Mouse (Mus musculus) frontal cortex, postnatal 36 days (tissue): ENCODE measurements around the gene Sh2d1b1.
"Not testable (repeated sequence)": the region's sequence is repeated elsewhere in the genome, so short reads cannot be mapped to it uniquely, and the experiment has no call there.

ENCODE experiments used
- DNase-seq, 2 experiments: peaks; one replicate each; pipeline ENCODE4 v3.0.0; 2022; ENCODE audit warnings: low spot score in 2 of 2

Sh2d1b1 gene

DNA sequence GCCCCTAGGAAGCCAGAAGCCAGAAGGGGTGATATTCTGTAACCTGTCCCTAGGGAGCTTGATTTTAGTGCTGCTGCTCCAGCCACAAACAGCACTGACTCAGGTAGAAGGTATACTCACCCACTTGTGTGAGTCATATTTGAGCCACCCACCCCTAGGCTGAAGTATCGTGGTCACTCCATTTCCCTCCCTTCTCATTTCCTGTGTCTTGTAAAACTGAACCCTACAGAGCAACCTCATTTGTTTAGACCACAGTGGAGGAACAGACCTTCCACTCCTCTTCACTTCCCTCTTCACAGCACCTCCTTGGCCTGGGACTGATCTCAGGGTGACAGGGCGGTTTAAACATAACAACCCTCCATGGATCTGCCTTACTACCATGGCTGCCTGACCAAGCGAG, at the start of gene Sh2d1b1:
TSS of gene Sh2d1b1 (plus strand) at position 305 of the 400 bp plus-strand sequence.
- DNase-seq: no peak

DNA sequence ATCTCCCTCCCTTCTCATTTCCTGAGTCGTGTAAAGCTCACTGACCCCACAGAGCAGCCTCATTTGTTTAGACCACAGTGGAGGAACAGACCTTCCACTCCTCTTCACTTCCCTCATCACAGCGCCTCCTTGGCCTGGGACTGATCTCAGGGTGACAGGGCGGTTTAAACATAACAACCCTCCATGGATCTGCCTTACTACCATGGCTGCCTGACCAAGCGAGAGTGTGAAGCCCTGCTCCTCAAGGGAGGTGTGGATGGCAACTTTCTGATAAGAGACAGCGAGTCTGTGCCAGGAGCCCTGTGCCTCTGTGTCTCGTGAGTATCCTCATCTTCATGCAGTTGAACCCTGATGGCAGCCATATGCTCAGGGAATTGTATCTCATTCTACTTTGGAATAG, 44.4 kb upstream of the Sh2d1b1 start, which contains the start of gene Sh2d1b2:
TSS of gene Sh2d1b2 (plus strand) at position 62 of the 400 bp plus-strand sequence.
- not testable (repeated sequence) for DNase-seq

DNA sequence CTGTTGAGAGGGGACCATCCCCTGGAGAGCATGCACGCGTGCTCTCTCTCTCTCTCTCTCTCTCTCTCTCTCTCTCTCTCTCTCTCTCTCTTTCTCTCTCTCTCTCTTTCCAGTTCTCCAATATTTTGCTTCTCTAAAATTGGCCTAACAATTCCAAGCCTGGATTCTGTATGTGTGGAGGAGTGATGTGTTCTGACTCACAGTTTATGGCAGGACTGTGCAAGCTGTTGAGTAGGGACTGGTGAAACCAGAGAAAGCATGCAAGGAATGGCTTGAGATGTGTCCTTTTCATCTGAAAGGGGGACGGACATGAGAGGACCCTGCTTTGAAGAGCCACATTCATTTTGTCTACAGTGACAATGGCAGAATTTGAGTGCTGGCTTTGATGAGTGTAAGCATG, 32.1 kb upstream of the Sh2d1b1 start:
- DNase-seq: peak in 1 of 2 experiments; percentile 12

DNA sequence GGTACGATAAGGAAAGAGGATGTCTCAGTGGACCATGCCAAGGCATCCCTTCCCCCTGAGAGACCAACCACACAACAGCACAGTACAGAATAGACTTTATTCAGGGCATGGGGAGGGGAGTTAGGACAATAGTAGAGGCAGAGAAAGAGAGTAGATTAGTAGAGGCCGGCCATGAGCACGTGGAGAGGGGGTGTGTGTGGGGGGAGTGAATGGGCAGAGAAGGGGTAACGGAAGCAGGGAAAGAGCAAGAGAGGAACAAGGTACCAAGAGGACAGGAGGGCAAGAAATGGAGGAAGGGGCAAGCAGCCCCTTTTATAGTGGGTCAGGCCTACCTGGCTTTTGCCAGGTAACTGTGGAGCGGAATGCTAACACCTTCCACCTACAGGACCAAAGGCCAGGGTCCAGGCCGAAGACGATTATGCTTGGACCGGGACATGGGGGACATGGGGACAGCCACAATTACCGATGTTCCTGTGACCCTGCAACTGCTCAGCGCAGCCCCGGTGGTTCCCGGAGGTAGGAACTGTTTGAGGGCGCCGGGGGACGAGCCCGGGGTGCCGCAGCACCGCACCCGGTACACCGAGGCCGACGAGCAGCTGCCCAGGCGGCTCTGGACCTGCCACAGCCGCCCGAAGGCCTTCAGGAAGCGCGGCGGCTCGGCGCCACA, 22.1 kb upstream of the Sh2d1b1 start:
- DNase-seq: no peak

DNA sequence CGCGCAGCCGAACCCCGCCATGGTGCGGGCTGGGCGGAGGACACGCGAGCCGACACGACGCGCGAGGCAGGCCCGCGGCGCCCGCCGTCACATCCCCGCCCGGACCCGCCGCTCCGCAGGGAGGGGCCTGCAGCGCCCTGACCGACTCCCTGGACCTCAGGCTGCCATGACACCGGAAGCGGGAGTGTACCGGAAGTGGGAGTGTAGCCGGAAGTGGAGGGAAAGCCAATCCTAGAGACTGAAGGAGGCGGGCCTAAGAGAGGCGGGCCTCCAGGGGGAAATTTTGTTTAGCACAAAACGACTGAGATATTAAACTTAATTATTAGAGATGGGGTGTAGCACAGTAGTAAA, 21.6 kb upstream of the Sh2d1b1 start:
- DNase-seq: peak; percentile 85 to 88

DNA sequence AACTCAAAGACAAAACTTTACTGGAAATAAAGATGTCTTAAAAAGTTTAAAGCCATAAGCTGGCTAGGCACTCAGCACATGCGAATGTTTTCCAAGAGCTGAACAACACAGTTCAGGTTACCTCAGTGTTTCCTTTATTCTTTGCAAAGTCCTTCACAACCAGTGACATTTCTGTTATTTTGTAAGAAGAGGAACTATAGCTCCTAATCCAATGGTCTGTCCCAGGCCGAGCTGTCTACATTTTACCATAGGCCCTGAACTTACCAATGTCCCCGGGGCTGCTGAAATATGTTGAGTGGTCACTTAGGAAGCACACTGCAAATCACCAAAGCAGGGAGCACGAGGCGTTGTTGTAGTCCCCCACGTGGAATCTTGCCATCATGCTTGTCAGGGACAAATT, 6.8 kb upstream of the Sh2d1b1 start:
- no peak for DNase-seq

DNA sequence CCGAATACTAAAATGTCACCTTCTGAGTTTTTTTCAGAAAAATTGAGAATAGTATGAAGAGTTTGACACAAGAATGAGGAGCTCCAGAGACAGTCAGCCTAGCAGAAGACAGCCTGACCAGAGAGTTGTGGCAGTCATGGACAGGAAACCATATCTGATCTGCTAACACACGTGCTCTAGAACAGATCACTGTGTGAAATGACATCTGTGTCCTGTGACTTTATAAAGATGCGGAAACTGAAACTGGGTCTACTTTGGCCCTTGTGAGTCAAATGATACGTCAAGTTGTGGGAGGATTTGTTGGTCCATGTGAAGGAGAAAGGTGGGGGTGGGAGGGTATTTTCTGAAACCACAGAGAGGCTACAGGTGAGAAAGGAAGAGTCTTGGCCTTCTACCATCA, 6.4 kb upstream of the Sh2d1b1 start:
- no peak for DNase-seq

DNA sequence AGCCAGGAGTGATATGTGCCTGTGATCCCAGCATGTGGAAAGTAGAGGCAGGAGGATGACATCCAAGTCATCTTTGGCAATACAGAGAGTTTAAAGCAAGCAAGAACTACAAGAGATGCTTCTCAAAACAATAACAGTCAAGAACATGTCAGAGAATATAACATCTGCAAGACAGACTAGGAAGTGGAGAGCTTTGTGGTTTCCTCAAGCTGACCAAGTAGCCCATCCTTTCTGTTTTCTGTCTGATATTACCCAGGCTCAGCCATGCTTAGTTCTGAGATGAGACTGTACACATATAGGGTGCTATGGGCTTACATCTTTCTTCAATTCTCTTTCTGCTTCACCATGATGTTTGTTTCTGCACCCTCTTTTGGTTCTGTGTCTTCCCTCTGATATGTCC, 3.9 kb upstream of the Sh2d1b1 start:
- DNase-seq: no peak

DNA sequence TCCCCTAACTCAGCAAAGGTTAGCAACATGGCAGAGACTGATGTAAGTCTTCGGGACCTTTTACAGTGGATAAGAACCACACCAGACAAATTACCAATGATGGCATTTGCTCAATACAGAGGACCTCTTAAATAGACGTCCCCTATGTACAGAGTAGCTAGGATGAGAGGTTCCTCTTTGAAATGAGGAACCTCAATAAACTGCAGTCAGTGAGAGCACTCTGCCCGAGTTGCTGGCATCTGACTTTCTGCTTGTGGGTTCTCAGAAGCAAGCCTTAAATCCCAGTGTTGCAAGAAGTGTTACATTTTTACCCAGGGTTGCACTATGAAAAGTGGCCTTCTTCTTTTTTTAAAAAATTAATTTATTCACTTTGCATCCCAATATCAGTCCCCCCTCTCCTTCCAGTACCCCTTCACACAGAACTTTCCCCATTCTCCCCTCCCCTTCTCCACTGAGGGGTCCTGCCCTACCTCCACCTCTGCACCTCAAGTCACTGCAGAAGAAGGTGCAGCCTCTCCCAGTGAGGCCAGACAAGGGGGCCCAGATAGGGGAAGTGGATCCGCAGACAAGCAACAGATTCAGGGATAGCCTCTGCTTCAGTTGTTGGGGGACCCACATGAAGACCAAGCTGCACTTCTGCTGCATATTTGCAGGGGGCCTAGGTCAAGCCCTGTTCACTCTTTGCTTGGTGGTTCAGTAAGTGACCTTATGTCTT, 5.5 kb downstream of the Sh2d1b1 start:
- DNase-seq: no peak

DNA sequence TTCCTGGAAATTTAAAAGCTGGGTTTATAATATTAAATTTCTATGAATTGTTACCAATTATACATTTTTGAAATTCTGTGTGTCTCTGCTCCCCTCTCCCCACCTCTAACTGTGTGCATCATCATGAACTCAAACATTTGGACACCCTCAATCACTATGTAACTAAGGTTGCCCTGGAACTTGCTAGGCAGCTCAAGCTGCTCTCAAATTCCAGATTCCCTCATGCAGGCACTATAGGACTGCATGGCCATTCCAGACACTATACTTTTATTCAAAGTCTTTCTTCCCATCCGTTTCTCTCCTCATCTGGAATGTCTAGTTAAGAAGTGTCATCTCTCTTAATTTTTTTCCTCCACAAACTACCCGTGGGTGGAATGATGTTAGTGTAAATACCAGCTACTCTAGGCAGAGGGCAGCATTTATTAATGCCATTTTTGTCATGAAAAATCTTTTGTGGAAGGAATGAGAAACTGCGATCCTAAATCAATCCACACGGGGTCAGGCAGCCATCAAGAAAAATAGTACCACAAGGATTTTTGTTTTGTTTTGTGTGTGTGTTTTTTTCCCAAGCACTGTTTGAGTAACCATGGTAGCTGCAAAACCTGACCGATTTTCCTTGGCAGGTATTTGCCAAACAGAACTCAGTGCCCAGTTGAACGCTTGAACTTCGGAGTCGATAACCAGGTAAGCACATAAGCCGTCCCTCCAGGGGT, 15.3 kb downstream of the Sh2d1b1 start:
- peak in 1 of 2 experiments; percentile 75 for DNase-seq

DNA sequence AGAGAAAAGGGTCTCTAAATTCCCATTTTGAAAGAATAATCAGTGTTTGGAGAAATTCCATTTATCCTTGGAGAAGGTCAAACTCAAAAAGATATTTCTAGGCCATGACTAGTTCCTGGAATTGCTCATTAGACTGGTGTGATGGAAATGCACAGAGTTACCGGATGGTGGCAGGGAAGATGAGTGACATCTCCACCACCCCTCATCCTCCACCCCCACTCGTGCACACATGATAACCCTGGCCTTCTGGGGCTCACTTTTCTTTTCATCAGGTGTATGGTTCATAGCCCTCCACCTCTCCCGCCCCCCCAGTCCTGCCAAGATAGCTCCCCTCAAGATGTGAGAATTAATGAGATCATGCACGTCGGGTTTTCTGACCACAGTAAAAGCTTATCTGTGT, 16.1 kb downstream of the Sh2d1b1 start:
- no peak for DNase-seq

DNA sequence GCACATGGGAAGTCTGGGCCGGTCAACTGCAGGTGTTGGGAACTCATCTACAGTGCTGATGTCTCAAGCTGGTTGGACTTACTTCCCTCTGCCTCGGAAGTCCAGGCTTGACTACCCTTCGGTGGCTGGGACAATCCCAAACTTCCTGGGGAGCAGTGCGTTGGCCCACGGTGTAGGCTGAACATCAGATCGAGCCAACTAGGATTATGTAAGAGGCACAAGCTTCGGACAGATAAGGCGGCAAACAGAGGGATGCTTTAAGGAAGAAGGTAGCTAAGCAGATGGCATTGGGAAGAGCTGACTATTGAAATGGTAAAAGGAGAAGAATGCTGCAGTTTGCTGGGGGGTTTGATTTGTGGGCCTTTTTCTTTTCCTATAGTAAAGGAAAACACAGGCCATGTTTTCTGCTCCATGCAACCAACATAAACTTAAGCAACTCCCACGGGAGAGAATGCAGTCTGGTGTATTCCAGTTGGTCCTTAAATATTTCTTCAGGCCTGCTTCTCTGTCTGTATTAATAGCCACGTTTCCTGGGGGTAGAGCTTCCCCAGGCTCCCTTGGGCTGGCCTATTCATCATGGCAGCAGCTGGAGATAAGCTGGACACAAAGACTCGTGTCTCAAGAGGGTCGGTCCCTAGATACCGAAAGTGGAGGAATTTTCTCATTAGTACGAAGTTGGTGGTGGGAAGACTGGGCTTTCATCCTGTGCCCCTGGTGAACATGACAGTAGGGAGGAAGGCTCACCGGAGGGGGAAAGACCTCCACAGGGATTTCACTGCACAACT, 17.9 kb downstream of the Sh2d1b1 start:
- DNase-seq: no peak

DNA sequence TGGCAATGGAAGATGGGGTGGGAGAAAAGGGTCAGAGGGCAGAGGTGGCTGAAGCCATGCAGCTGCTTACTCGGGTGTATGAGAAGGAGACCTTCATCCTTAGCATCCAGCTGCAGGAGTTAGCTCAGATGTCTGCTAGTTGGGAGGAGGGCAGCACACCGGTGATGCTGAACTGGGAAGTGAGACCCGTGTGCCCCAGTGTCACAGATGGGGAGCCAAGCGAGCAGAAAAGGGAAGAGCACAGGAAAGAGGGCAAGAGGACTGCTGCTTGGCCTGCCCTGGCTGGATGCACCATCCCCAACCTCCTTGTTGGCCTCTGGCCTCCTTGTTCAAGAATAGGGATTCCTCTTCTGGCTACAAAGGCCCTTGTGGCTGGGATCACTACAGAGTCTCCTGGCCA, 22.4 kb downstream of the Sh2d1b1 start:
- no peak for DNase-seq

DNA sequence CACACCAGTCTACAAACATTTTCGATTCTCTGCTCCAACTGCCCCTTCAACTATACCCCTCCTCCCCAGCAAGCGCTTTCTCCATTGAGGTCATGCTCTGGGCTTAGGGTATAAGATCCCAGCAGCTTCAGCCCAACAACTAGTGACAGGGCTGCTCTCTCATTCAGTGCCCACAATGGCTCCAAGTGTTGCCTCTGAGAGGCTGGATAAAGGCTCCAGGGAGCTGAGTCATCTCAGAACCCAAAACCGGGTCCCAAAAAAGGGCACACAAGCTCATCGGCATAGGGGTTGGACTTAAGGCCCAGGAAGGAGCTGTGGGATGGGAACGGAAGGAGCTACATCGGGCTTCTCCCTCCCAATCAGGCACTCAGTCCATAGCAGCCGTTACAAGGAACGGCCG, 24.6 kb downstream of the Sh2d1b1 start:
- no peak for DNase-seq

DNA sequence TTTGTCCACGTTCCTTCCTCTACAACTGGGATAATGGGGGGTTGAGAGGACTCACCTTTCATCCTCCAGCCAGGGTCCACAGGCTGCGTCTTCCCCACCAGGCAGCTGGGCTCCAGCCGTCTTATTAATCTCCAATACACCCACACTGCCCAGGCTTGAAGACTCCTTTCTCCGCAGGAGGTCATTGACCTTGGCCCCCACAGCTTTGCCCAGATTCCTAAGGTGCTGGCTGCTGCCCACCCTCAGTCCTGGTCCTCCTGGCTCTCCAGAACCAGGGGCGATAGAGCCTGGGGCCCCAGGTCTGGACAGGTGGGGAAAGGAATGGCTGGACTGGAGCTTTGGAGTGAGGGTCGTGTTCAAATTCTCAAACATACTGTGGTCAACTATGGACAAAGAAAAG, 25.3 kb downstream of the Sh2d1b1 start:
- DNase-seq: no peak

DNA sequence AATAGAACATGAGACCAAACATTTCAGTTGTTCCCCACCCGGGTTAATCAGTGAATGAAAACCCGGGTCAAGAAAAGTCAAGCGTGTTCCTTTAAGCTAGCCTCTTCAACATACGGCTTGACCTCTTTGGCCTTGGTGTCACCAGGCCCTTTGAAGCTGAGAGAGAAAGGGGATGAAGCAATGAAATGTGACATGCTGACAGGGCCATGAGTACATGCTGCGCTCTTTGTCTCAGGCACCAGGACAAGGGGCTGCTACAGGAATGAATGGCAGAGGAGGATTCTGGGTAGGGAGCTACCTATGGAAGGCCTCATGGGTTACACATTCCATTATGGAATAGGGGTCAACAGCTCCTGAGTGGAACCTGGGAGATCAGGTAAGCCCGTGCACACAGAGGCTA, 26.0 kb downstream of the Sh2d1b1 start:
- DNase-seq: no peak

DNA sequence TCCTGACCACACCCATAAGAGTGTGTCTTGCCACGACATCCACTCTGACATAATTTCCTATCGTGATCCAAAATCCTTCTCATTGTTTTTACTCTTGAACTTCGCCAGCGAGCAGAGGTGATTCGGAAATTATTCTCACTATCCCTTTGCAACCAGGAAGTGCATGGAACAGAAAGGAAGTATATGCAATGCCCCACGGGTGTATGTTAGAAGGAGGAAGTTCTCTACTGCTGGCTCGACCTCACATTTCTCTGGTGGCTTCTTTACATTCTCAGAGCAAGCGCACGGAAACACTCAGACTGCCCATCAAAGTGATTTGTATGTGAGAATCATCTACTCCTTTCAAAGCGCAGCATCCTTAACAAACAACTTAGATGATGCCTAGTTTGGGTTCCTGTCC, 27.9 kb downstream of the Sh2d1b1 start:
- no peak for DNase-seq

DNA sequence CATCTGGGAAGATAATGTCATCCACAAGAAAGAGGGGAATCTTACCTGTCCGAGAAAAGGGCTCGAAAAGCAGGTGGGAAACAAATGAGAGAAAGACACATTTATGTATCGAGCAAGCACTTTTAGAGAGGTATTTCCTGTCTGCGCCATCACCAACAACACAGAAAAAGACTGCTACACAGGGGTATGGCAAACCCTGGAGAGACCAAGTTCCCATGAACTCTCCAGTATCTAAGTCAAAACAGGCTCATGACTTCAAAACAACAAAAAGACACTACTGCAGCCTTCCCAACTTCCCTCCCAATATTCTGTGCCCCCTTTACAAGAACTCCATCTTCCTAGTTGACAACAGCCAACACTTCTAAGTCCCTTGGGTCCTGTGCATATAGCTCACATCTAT, 29.1 kb downstream of the Sh2d1b1 start, which contains the start of gene Gm7694:
TSS of gene Gm7694 (minus strand) at position 101 of the 400 bp plus-strand sequence.
- DNase-seq: no peak

DNA sequence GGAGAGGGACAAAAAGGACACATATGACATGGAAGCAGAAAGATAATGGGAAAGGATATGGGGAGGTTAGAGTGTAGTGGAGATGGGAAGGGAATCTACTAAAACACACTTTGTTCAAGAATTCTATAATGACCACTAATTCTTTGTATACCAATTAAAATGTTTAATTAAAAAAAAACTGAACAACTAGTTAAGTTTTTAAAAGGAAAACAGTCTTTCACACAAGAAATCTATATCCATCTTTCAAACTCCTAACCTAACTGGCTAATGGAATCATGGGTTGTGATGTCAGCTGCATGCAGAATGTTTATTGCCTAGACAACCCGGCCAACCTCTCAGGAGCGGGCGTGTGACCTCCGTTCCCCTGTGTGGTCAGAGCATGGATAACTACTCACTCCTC, 31.4 kb downstream of the Sh2d1b1 start, which contains the start of gene Spata46:
TSS of gene Spata46 (plus strand) at position 301 of the 400 bp plus-strand sequence.
- DNase-seq: no peak

DNA sequence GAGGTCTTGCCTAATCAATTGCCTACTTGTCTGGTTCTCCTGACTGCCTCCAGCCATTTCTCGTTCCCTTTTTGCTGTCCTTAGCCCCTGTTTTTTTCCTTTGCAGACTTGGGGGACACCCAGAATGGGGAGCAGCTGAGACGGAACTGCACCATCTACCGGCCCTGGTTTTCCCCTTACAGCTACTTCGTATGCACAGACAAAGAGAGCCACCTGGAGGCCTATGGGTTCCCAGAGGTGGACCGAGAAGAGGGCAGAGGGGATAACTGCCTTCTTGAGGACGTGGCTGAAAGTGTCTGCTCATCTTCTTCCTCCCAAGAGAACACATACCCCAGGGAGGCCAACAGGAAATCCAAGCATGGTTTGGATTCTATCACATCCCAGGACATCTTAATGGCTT, 34.3 kb downstream of the Sh2d1b1 start:
- no peak for DNase-seq

DNA sequence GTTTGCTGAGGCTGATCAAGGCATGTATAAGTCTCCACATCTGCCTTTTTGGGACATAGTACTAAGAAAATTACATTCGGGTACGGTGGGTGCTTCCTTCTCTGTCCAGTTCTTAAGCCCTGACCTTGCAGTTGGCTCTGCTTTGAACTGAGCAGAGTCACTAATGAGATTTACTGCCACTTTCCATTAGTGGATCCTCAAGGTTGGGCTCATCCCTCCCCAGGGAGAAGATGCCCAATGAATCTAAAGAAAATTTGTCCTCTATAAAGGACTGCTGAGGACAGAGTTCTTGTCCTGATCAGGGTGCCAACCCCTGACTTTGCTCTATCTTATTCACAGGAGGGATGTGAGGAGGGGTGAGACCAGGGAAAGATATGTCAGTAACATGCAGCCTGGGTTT, 44.9 kb downstream of the Sh2d1b1 start:
- no peak for DNase-seq

DNA sequence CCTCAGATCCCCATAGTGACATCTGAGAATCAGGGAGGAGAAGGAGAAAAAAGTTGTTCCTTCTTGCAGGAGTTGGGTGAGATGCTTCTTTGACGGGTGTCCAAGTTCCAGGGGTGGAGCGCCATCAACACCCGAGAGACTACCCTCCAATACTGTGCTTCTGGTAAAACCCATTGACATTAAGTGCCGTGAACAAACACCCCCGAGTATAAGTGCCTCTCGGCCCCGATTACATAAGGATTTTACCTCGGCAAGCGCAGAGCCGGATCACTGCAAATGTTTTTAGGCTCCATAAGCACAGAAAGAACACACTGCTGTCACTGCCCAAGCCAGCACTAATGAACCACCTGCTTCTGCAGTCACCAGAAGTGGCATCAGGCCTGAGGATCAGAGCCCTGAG, 45.9 kb downstream of the Sh2d1b1 start:
- no peak for DNase-seq
